Comparison of ENCODE assay signal across 19 mouse cellular contexts in the genomic region with DNA sequence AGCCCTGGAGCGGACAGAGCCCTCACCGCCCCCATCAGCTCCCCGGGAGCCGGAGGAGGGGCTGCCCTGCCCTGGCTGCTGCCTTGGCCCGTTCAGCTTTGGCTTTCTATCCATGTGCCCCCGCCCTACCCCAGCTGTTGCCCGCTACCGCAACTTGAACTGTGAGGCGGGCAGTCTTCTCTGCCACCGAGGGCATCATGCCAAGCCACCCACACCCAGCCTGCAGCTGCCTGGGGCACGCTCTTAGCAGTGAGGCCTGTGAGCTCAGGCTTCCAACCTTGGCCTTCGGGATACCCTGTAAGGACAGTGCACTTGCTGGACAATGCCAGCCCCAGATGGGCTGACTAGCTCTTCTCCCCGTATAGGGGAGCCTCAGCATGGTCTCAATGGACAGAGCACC. TPM values are rescaled to one million over a fixed set of nuclear protein-coding genes. Genes with fewer than 3 reads are reported as not detected.
DNase-seq lines count a peak whose midpoint lies in the region; ATAC-seq and TF ChIP-seq lines count a peak whose summit lies in the region.
"Had no signal": no experiment of that assay in that cellular context is flagged by ENCODE, and none has a peak within 500 bp of the region (broad histone marks: within the 10 kb centered on the region; RNA-seq: fewer than 3 reads in every experiment).

No protein-coding gene starts in this region.

- no peak for TF ChIP-seq CTCF in heart, adult 2 months (IDR thresholded peaks at IDR 0.05)

- H3K36me3 ChIP-seq in heart, adult 2 months (ENCODE audit: control insufficient read depth, insufficient read depth, low read length): no peaks in the 10 kb centered on the region
- no peaks in the 10 kb centered on the region for H3K36me3 ChIP-seq in myocyte (ENCODE audit: control insufficient read depth, insufficient read depth)
- H3K36me3 ChIP-seq in forebrain, embryonic 11.5 days (ENCODE audit: control insufficient read depth, insufficient read depth, low read length): peaks cover 2% of the 10 kb centered on the region; the same call in 1 of the 2 replicates

- peak; percentile 32 to 37 for DNase-seq in heart, adult 2 months
- no peak for DNase-seq in heart, postnatal 36 days
- peak; percentile 30 for DNase-seq in adipocyte (ENCODE audit: low spot score)
- peak; percentile 62 for DNase-seq in brain, adult 2 months (ENCODE audit: low read depth, low spot score)
- DNase-seq in forebrain, embryonic 11.5 days (ENCODE audit: low spot score): no peak
- DNase-seq: cerebellum, adult 8-10 months; liver, embryonic 13.5 days; lung, postnatal 10 days; thymus, adult 18-20 months had no signal

- no peak for ATAC-seq in erythroblast, adult 5-6 weeks (replicated peaks; ENCODE audit: low FRiP score, poor library complexity, severe bottlenecking)
- no peak for ATAC-seq in forebrain, embryonic 11.5 days (replicated peaks; ENCODE audit: low FRiP score)
- ATAC-seq: forebrain, embryonic 15.5 days; intestine, embryonic 16.5 days had no signal

- no peak overlapping the region for H3ac ChIP-seq in myocyte (ENCODE audit: control insufficient read depth, insufficient read length)

- H3K9me3 ChIP-seq in forebrain, embryonic 11.5 days (ENCODE audit: control insufficient read depth, low read length): no peaks in the 10 kb centered on the region
- H3K9me3 ChIP-seq: forebrain, embryonic 15.5 days; heart, embryonic 13.5 days; liver, embryonic 13.5 days; neural tube, embryonic 13.5 days had no signal

- intact Hi-C loops in heart, adult 2 months (cut with DNase I): no loop called here
- intact Hi-C loops in heart, postnatal 36 days (cut with DNase I): no loop called here

- TF ChIP-seq POLR2A in heart, adult 2 months (IDR thresholded peaks at IDR 0.05; ENCODE audit: insufficient read depth, low read depth, low read length): no peak
- peak; percentile 31 for TF ChIP-seq POLR2A in myocyte (IDR thresholded peaks at IDR 0.05; ENCODE audit: insufficient read length, low read depth)

- H3K9ac ChIP-seq in heart, adult 2 months (ENCODE audit: low read depth, low read length): no peak overlapping the region
- H3K9ac ChIP-seq in forebrain, embryonic 11.5 days (ENCODE audit: low read length): no peak overlapping the region
- H3K9ac ChIP-seq: forebrain, embryonic 15.5 days; heart, embryonic 13.5 days; liver, embryonic 13.5 days; neural tube, embryonic 13.5 days had no signal

- peak overlapping the region; percentile 76 for H3K4me2 ChIP-seq in myocyte (ENCODE audit: low read depth)
- no peak overlapping the region for H3K4me2 ChIP-seq in forebrain, embryonic 11.5 days (ENCODE audit: low read depth, low read length, severe bottlenecking)
- H3K4me2 ChIP-seq: forebrain, embryonic 15.5 days; heart, embryonic 13.5 days; liver, embryonic 13.5 days; neural tube, embryonic 13.5 days had no signal

- no peaks in the 10 kb centered on the region for H3K27me3 ChIP-seq in heart, adult 2 months (ENCODE audit: control insufficient read depth, insufficient read depth, low read length)
- H3K27me3 ChIP-seq in myocyte (ENCODE audit: control insufficient read depth, insufficient read depth, insufficient read length): no peaks in the 10 kb centered on the region
- H3K27me3 ChIP-seq in forebrain, embryonic 11.5 days (ENCODE audit: control insufficient read depth, insufficient read depth, low read length): no peaks in the 10 kb centered on the region
- H3K27me3 ChIP-seq: forebrain, embryonic 15.5 days had no signal

- no peak overlapping the region for H3K4me3 ChIP-seq in heart, adult 2 months
- H3K4me3 ChIP-seq in myocyte: peak overlapping the region; percentile 3
- H3K4me3 ChIP-seq in forebrain, embryonic 11.5 days (ENCODE audit: low read depth, low read length): no peak overlapping the region
- H3K4me3 ChIP-seq: forebrain, embryonic 15.5 days; heart, embryonic 13.5 days; liver, embryonic 13.5 days; neural tube, embryonic 13.5 days had no signal

- peaks cover 3% of the 10 kb centered on the region; the same call in 1 of the 2 replicates for H3K4me1 ChIP-seq in heart, adult 2 months (ENCODE audit: control insufficient read depth, insufficient read depth, low read length)
- H3K4me1 ChIP-seq in forebrain, embryonic 11.5 days (replicated peaks; ENCODE audit: control insufficient read depth, insufficient read depth, low read length): peaks cover 1% of the 10 kb centered on the region; the same call in 1 of the 2 replicates

- WGBS in heart, adult 2 months: 77% methylated on average over 13 of the region's 13 CpGs
- WGBS in forebrain, embryonic 11.5 days: 90% methylated on average over 13 of the region's 13 CpGs

- H3K79me2 ChIP-seq in heart, adult 2 months (replicated peaks; ENCODE audit: control insufficient read depth, insufficient read depth, low read length): no peaks in the 10 kb centered on the region
- H3K79me2 ChIP-seq in myocyte (ENCODE audit: control insufficient read depth, insufficient read depth): no peaks in the 10 kb centered on the region

- no peak overlapping the region for H3K27ac ChIP-seq in heart, adult 2 months
- no peak overlapping the region for H3K27ac ChIP-seq in forebrain, embryonic 11.5 days (ENCODE audit: low read depth, low read length)
- H3K27ac ChIP-seq: forebrain, embryonic 15.5 days; heart, embryonic 13.5 days; liver, embryonic 13.5 days; neural tube, embryonic 13.5 days had no signal

- TF ChIP-seq EP300 in heart, adult 2 months (IDR thresholded peaks at IDR 0.05; ENCODE audit: insufficient read depth, low read depth, low read length): no peak

TF ChIP-seq in myocyte, 11 proteins besides CTCF, POLR2A, EP300 and RAD21:
- TF ChIP-seq MAX (IDR thresholded peaks at IDR 0.05; ENCODE audit: low read depth) (no peak), SRF (IDR thresholded peaks at IDR 0.05; ENCODE audit: control insufficient read depth, insufficient read length, low read depth) (peak; percentile 55), TCF12 (IDR thresholded peaks at IDR 0.05; ENCODE audit: insufficient read depth, poor library complexity, severe bottlenecking) (peak; percentile 56), CEBPB (IDR thresholded peaks at IDR 0.05; ENCODE audit: insufficient read depth, poor library complexity, severe bottlenecking) (no peak), POLR2AphosphoS2 (IDR thresholded peaks at IDR 0.05; ENCODE audit: insufficient read length, low read depth) (no peak), TCF3 (IDR thresholded peaks at IDR 0.05; ENCODE audit: insufficient read length, low read depth) (peak; percentile 94), MYOD1 (IDR thresholded peaks at IDR 0.05; ENCODE audit: control insufficient read depth in 1 of 3, insufficient read length in 2 of 3, low read depth in 2 of 3) (peak in 2 of 3 experiments; percentile 98 to 99), MYOG (IDR thresholded peaks at IDR 0.05; ENCODE audit: control insufficient read depth in 1 of 3, insufficient read depth in 1 of 3, insufficient read length in 2 of 3, low read depth in 2 of 3) (peak; percentile 91 to 99 (median 99)), REST (IDR thresholded peaks at IDR 0.05; ENCODE audit: insufficient read depth, insufficient read length) (no peak), USF1 (IDR thresholded peaks at IDR 0.05; ENCODE audit: low read depth) (no peak), E2F4 (IDR thresholded peaks at IDR 0.05; ENCODE audit: insufficient read depth) (peak; percentile 13)

RNA-seq across cellular contexts. Expression of gene Tesk1, which starts 5.5 kb away (rescaled TPM):
- 10 to 100 TPM; 36.6 to 37.5 TPM for total RNA-seq in heart, adult 2 months (2021)
- polyA plus RNA-seq in heart, adult 2 months (2012; rRNA removed): 51.5 and 52.6 TPM in 2 replicates
- 10 to 100 TPM; 32.8 to 33.4 TPM for total RNA-seq in heart, postnatal 36 days (2021)
- polyA plus RNA-seq in myocyte (2012; fragmentation: generic; extraction: Trizol): 40.4 TPM
- total RNA-seq in erythroblast, adult 5-6 weeks (2015; ENCODE audit: low replicate concordance): 1.7 and 2.3 TPM in 2 replicates
- total RNA-seq in erythroblast, adult 5-6 weeks (2017; ENCODE audit: low replicate concordance): 0.98 and 1.5 TPM in 2 replicates
- 9.3 and 10.7 TPM in 2 replicates for polyA plus RNA-seq in forebrain, embryonic 11.5 days (2014; fragmentation: Nextera tagmentation; extraction: Ambion mirVana)

RNA-seq across cellular contexts. Expression of gene Cd72, which starts 7.2 kb away (rescaled TPM):
- 1 to 10 TPM in 1 of 2 experiments, under 1 TPM in 1; 0.97 to 1.0 TPM for total RNA-seq in heart, adult 2 months (2021)
- 1.8 and 4.8 TPM in 2 replicates for polyA plus RNA-seq in heart, adult 2 months (2012; rRNA removed)
- 1 to 10 TPM in 1 of 2 experiments, under 1 TPM in 1; 0.89 to 1.6 TPM for total RNA-seq in heart, postnatal 36 days (2021)
- polyA plus RNA-seq in myocyte (2012; fragmentation: generic; extraction: Trizol): 0.74 TPM
- 2.1 and 2.3 TPM in 2 replicates for total RNA-seq in erythroblast, adult 5-6 weeks (2015; ENCODE audit: low replicate concordance)
- 0.43 and 7.9 TPM in 2 replicates for total RNA-seq in erythroblast, adult 5-6 weeks (2017; ENCODE audit: low replicate concordance)
- polyA plus RNA-seq in forebrain, embryonic 11.5 days (2014; fragmentation: Nextera tagmentation; extraction: Ambion mirVana): 2.6 and 4.8 TPM in 2 replicates
- total RNA-seq: gastrocnemius, postnatal 36 days; layer of hippocampus, postnatal 14 days had no signal

RNA-seq across cellular contexts. Expression of gene Fam166b, which starts 18.3 kb away (rescaled TPM):
- total RNA-seq in heart, adult 2 months (2021): not detected
- 1.4 TPM in 1 of 2 replicates, not detected in the other for polyA plus RNA-seq in heart, adult 2 months (2012; rRNA removed)
- total RNA-seq in heart, postnatal 36 days (2021): not detected
- 0.04 TPM for polyA plus RNA-seq in myocyte (2012; fragmentation: generic; extraction: Trizol)
- not detected in 2 replicates for total RNA-seq in erythroblast, adult 5-6 weeks (2015; ENCODE audit: low replicate concordance)
- total RNA-seq in erythroblast, adult 5-6 weeks (2017; ENCODE audit: low replicate concordance): not detected in 2 replicates
- polyA plus RNA-seq in forebrain, embryonic 11.5 days (2014; fragmentation: Nextera tagmentation; extraction: Ambion mirVana): 0.28 and 0.31 TPM in 2 replicates
- total RNA-seq: gastrocnemius, postnatal 36 days had no signal
- polyA plus RNA-seq: liver, embryonic 13.5 days had no signal

RNA-seq across cellular contexts. Expression of gene Sit1, which starts 36.3 kb away (rescaled TPM):
- total RNA-seq in heart, adult 2 months (2021): under 1 TPM in 1 of 2 experiments, not detected in 1; 0.31 TPM
- not detected in 2 replicates for polyA plus RNA-seq in heart, adult 2 months (2012; rRNA removed)
- not detected for total RNA-seq in heart, postnatal 36 days (2021)
- polyA plus RNA-seq in myocyte (2012; fragmentation: generic; extraction: Trizol): not detected
- not detected in 2 replicates for total RNA-seq in erythroblast, adult 5-6 weeks (2015; ENCODE audit: low replicate concordance)
- not detected in 2 replicates for total RNA-seq in erythroblast, adult 5-6 weeks (2017; ENCODE audit: low replicate concordance)
- polyA plus RNA-seq in forebrain, embryonic 11.5 days (2014; fragmentation: Nextera tagmentation; extraction: Ambion mirVana): not detected in 2 replicates
- total RNA-seq: gastrocnemius, postnatal 36 days; layer of hippocampus, postnatal 14 days; left cerebral cortex, postnatal 25 days had no signal
- polyA plus RNA-seq: forebrain, embryonic 15.5 days; heart, embryonic 13.5 days; hindbrain, embryonic 11.5 days; intestine, embryonic 16.5 days; liver, embryonic 13.5 days; neural tube, embryonic 13.5 days had no signal

RNA-seq across cellular contexts. Expression of gene Ccdc107, which starts 45.4 kb away (rescaled TPM):
- total RNA-seq in heart, adult 2 months (2021): 10 to 100 TPM; 29.8 to 33.8 TPM
- 50.8 and 67.9 TPM in 2 replicates for polyA plus RNA-seq in heart, adult 2 months (2012; rRNA removed)
- 10 to 100 TPM; 25.3 to 29.8 TPM for total RNA-seq in heart, postnatal 36 days (2021)
- 111 TPM for polyA plus RNA-seq in myocyte (2012; fragmentation: generic; extraction: Trizol)
- total RNA-seq in erythroblast, adult 5-6 weeks (2015; ENCODE audit: low replicate concordance): 4.6 and 17.1 TPM in 2 replicates
- 5.2 and 36.1 TPM in 2 replicates for total RNA-seq in erythroblast, adult 5-6 weeks (2017; ENCODE audit: low replicate concordance)
- polyA plus RNA-seq in forebrain, embryonic 11.5 days (2014; fragmentation: Nextera tagmentation; extraction: Ambion mirVana): 50.3 and 54.3 TPM in 2 replicates

Comparison
In these comparisons a context has a peak if more than half of its experiments do, and no peak if none do; other contexts are left out.
1. DNase-seq: peak in heart, adult 2 months (2 of 2), adipocyte (single experiment) and brain, adult 2 months (single experiment); none in heart, postnatal 36 days (0 of 2) and forebrain, embryonic 11.5 days (single experiment).
2. RNA of gene Tesk1, which starts 5.5 kb away (total RNA-seq): 36.6 to 37.5 TPM in heart, adult 2 months and 32.8 to 33.4 TPM in heart, postnatal 36 days; 0.98 to 2.3 TPM in erythroblast, adult 5-6 weeks; every median in the first group is over 10 times any median in the second.